Mouse (Mus musculus) bone marrow, adult 2 months (tissue): ENCODE data around the gene Mrgprd.

Source experiments
- CTCF ChIP-seq: fragments of 200-500 bp; IDR thresholded peaks from 2 replicates; pipeline ENCODE4 v1.5.1; 2011; ENCODE audit warnings: low read length, control low read depth; ENCODE audit not compliant: control insufficient read depth, insufficient read depth
- POLR2A ChIP-seq: fragments of 200-500 bp; IDR thresholded peaks from 2 replicates; pipeline ENCODE4 v1.6.1; 2011; ENCODE audit warnings: low read depth, mild to moderate bottlenecking, control low read depth, low read length, borderline replicate concordance; ENCODE audit not compliant: control insufficient read depth

DNA sequence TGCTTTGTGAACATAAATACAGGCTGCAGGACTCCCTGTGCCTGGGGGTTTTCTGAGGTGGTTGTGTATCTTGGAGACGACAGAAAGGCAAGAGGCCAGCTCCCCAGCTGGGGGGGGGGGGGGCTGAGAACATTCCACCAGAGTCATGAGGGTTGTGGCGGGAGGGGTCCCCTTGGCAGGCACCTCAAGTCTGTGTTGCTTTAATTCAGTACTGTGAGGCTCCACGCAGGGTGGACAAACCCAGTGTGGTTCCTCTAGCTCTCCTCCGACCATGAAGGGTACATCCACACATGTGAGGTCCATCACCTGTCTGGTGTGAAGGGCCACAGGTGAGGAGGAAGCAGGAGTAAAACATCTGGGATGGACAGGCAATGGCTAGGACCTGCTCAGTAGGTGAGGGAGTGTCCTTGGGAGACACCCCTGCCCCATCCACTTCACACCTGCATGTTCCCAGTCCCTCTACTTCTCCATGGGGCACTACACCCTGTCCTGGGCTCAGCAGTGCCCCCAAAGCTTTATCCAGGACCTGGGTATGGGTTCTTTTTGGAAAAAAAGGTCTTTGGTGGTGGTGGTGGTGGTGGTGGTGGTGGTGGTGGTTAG, 19.9 kb downstream of the Mrgprd start:
- no peak for TF ChIP-seq POLR2A
- no peak for TF ChIP-seq CTCF
